Mouse (Mus musculus): Measurements from ENCODE around the gene Tex19.2. TPM values are rescaled to one million over a fixed set of nuclear protein-coding genes. Genes with fewer than 3 reads are reported as not detected.
A peak's percentile ranks its signal among the peaks of the same experiment; 100 is the strongest.

The Tex19.2 gene
- polyA plus RNA-seq, 1 experiment from 2014 or later: 0.05 TPM

- Histone ChIP-seq H3K27ac (ENCODE audit: low read length) (no peak overlapping the region), H3K4me2 (ENCODE audit: low read depth, low read length) (no peak overlapping the region), H3K36me3 (ENCODE audit: control insufficient read depth, insufficient read depth) (no peaks in the 10 kb centered on the region), H3K27me3 (ENCODE audit: control insufficient read depth, insufficient read depth, low read depth, low read length) (no peaks in the 10 kb centered on the region), H3K9me3 (replicated peaks; ENCODE audit: control insufficient read depth, low read length) (no peaks in the 10 kb centered on the region), H3K4me3 (ENCODE audit: low read depth, low read length) (no peak overlapping the region), H3K4me1 (ENCODE audit: control insufficient read depth, low read depth, low read length) (peaks cover 3% of the 10 kb centered on the region), H3K9ac (ENCODE audit: low read depth, low read length) (no peak overlapping the region)
- WGBS (ENCODE audit: insufficient replicate concordance): 33% methylated on average over 7 of the region's 7 CpGs
- no peak for ATAC-seq (ENCODE audit: low read depth)
Observed at GRCm38 (mm10) chr11:121100692-121101091, 17.8 kb downstream of the Tex19.2 start.

DNA sequence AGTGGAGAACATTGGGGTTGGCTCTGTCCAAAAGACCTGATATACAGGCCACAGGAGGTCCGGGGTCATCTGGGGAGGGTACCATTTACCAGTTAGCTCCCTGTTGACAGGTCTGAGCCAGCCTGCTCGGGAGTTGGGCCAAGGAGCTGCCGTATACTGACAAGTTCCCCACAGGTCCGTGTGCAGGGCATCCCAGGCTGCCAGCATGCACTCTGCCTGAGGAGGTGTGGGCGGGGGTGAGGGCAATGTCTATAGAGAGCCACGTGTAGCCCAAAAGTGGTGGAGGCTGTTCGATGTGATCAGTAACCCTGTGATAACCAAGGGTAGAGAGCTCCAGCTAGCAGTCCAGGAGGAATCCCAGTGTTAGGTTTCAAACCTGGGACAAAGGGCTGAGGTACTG is 18.7 kb downstream of the Tex19.2 start:
- ATAC-seq (ENCODE audit: low read depth): no peak
- WGBS (ENCODE audit: insufficient replicate concordance): 42% methylated on average over 7 of the region's 7 CpGs
- H3K4me2 ChIP-seq (ENCODE audit: low read depth, low read length): no peak overlapping the region

DNA sequence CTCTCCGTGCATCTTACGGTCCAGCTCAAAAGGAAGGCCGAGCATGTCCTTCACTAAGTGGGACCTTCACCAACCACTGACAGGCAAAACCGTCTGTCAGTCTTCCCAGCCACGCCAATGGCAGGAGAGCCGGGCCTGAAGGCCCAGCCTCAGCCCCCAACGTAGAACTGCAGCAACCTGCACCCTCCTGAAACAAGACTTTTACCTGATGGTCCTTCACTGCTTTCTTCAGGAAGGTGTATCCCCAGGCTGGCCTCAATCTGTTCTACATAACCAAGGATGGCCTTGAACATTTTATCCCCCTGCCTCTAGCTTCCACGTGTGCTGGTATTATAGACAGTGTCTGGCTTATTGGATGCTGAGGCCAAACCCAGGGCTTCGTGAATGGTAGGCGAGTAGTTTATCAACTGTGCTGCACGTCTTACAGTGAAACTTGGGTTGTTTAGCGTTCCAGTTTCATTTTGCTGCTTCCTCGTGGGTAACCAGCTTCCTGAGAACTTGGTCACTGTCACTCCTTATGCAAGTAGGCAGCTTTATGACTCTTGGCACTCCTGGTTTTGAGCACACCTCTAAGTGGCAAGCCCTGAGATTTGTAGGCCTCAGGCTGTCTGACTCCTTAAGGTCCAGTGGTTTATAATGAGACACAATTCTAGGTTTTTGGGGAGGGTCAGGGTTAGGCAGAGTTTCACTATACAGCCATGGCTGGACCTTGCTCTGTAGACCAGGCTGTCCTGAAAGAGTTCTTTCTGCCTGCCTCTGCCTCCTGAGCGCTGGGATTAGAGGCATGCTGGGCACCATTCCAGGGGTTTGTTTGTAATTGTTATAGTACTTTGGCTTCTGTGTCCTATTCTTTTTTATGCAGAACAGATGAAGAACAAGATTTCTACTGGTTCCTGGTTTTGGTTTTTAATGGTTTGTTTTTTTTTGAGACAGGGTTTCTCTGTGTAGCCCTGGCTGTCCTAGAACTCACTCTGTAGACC is 25.6 kb downstream of the Tex19.2 start:
- no peaks in the 10 kb centered on the region for H3K27me3 ChIP-seq (ENCODE audit: control insufficient read depth, insufficient read depth, low read depth, low read length)
- no peaks in the 10 kb centered on the region for H3K4me1 ChIP-seq (ENCODE audit: control insufficient read depth, low read depth, low read length)
- H3K4me3 ChIP-seq (ENCODE audit: low read depth, low read length): no peak overlapping the region
- H3K9ac ChIP-seq (ENCODE audit: low read depth, low read length): no peak overlapping the region
- 62% methylated on average over 14 of the region's 14 CpGs for WGBS (ENCODE audit: insufficient replicate concordance)
- no peak overlapping the region for H3K4me2 ChIP-seq (ENCODE audit: low read depth, low read length)
- H3K9me3 ChIP-seq (replicated peaks; ENCODE audit: control insufficient read depth, low read length): no peaks in the 10 kb centered on the region
- no peak overlapping the region for H3K27ac ChIP-seq (ENCODE audit: low read length)
- H3K36me3 ChIP-seq (ENCODE audit: control insufficient read depth, insufficient read depth): no peaks in the 10 kb centered on the region
- ATAC-seq (ENCODE audit: low read depth): no peak

More for the DNA sequence above, 18.7 kb downstream of the Tex19.2 start:
- H3K27ac ChIP-seq (ENCODE audit: low read length): no peak overlapping the region
- H3K36me3 ChIP-seq (ENCODE audit: control insufficient read depth, insufficient read depth): no peaks in the 10 kb centered on the region
- no peak overlapping the region for H3K4me3 ChIP-seq (ENCODE audit: low read depth, low read length)
- H3K4me1 ChIP-seq (ENCODE audit: control insufficient read depth, low read depth, low read length): peaks cover 3% of the 10 kb centered on the region
- H3K9me3 ChIP-seq (replicated peaks; ENCODE audit: control insufficient read depth, low read length): no peaks in the 10 kb centered on the region
- no peak overlapping the region for H3K9ac ChIP-seq (ENCODE audit: low read depth, low read length)
- H3K27me3 ChIP-seq (ENCODE audit: control insufficient read depth, insufficient read depth, low read depth, low read length): no peaks in the 10 kb centered on the region

DNA sequence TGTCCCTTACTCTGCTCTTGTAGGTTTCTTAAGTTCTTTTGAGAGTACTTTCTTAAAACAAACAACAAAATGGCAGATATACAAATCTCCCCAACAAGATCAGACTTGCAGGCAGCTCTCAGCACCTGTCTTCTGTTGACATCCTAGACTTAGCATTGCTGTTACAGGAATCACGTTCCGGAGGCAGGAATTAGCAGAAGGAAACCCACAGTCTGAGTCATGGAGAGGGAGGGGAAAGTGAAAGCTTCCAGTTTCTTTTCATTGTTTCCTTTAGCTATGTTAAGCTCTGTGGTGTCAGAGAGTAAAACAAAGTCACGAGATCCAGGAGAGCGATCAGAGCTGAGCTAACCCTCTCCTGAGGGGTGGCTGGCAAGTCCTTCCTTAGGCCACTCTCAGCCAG is 27.5 kb downstream of the Tex19.2 start:
- H3K4me2 ChIP-seq (ENCODE audit: low read depth, low read length): no peak overlapping the region
- H3K27me3 ChIP-seq (ENCODE audit: control insufficient read depth, insufficient read depth, low read depth, low read length): no peaks in the 10 kb centered on the region
- no peak overlapping the region for H3K4me3 ChIP-seq (ENCODE audit: low read depth, low read length)
- 42% methylated on average over 4 of the region's 4 CpGs for WGBS (ENCODE audit: insufficient replicate concordance)
- ATAC-seq (ENCODE audit: low read depth): no peak
- no peaks in the 10 kb centered on the region; the same call in 1 of the 2 replicates for H3K4me1 ChIP-seq (ENCODE audit: control insufficient read depth, low read depth, low read length)
- no peak overlapping the region for H3K27ac ChIP-seq (ENCODE audit: low read length)
- no peak overlapping the region for H3K9ac ChIP-seq (ENCODE audit: low read depth, low read length)
- H3K9me3 ChIP-seq (replicated peaks; ENCODE audit: control insufficient read depth, low read length): no peaks in the 10 kb centered on the region
- H3K36me3 ChIP-seq (ENCODE audit: control insufficient read depth, insufficient read depth): no peaks in the 10 kb centered on the region

- Histone ChIP-seq H3K27ac (ENCODE audit: low read length) (no peak overlapping the region), H3K4me2 (ENCODE audit: low read depth, low read length) (no peak overlapping the region), H3K27me3 (ENCODE audit: control insufficient read depth, insufficient read depth, low read depth, low read length) (no peaks in the 10 kb centered on the region), H3K9me3 (replicated peaks; ENCODE audit: control insufficient read depth, low read length) (no peaks in the 10 kb centered on the region), H3K9ac (ENCODE audit: low read depth, low read length) (no peak overlapping the region), H3K4me3 (ENCODE audit: low read depth, low read length) (no peak overlapping the region), H3K36me3 (ENCODE audit: control insufficient read depth, insufficient read depth) (no peaks in the 10 kb centered on the region), H3K4me1 (ENCODE audit: control insufficient read depth, low read depth, low read length) (no peaks in the 10 kb centered on the region; the same call in 1 of the 2 replicates)
- no peak for ATAC-seq (ENCODE audit: low read depth)
- WGBS (ENCODE audit: insufficient replicate concordance): 63% methylated on average over 2 of the region's 2 CpGs
Observed at GRCm38 (mm10) chr11:121089756-121090546, 28.5 kb downstream of the Tex19.2 start.

DNA sequence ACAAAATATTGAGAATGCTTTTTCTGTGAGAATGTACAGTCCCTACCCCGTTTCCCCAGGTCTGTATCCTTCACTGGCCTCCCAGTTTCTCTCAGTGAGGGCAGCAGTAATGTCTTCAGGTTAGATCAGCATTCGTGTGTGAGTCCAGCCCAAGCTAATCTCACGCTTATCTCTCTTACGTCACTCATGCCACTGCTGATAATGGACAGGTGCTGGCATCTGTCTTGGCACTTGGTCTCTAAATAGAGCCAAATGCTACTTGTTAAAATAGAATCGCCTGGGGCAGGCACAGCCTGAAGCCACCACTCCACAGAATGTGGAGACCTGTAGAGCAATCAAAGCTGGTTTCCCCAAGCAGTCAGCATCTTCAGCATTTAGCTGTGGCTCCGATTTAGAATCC is 29.5 kb downstream of the Tex19.2 start:
- Histone ChIP-seq H3K36me3 (ENCODE audit: control insufficient read depth, insufficient read depth) (no peaks in the 10 kb centered on the region), H3K4me1 (ENCODE audit: control insufficient read depth, low read depth, low read length) (no peaks in the 10 kb centered on the region; the same call in 1 of the 2 replicates), H3K27me3 (ENCODE audit: control insufficient read depth, insufficient read depth, low read depth, low read length) (no peaks in the 10 kb centered on the region), H3K4me2 (ENCODE audit: low read depth, low read length) (no peak overlapping the region), H3K9me3 (replicated peaks; ENCODE audit: control insufficient read depth, low read length) (no peaks in the 10 kb centered on the region), H3K9ac (ENCODE audit: low read depth, low read length) (no peak overlapping the region), H3K27ac (ENCODE audit: low read length) (no peak overlapping the region), H3K4me3 (ENCODE audit: low read depth, low read length) (no peak overlapping the region)
- WGBS (ENCODE audit: insufficient replicate concordance): 51% methylated on average over 6 of the region's 6 CpGs
- no peak for ATAC-seq (ENCODE audit: low read depth)

- 20% methylated on average over 4 of the region's 4 CpGs for WGBS (ENCODE audit: insufficient replicate concordance)
- peak; percentile 81 for ATAC-seq (ENCODE audit: low read depth)
- Histone ChIP-seq H3K27me3 (ENCODE audit: control insufficient read depth, insufficient read depth, low read depth, low read length) (no peaks in the 10 kb centered on the region), H3K4me2 (ENCODE audit: low read depth, low read length) (peak overlapping the region; percentile 12; the same call in 1 of the 2 replicates), H3K4me3 (ENCODE audit: low read depth, low read length) (peak overlapping the region; percentile 22), H3K9ac (ENCODE audit: low read depth, low read length) (peak overlapping the region; percentile 32; the same call in 1 of the 2 replicates), H3K9me3 (replicated peaks; ENCODE audit: control insufficient read depth, low read length) (no peaks in the 10 kb centered on the region), H3K27ac (ENCODE audit: low read length) (peak overlapping the region; percentile 60), H3K4me1 (ENCODE audit: control insufficient read depth, low read depth, low read length) (peaks cover 2% of the 10 kb centered on the region; the same call in 1 of the 2 replicates), H3K36me3 (ENCODE audit: control insufficient read depth, insufficient read depth) (no peaks in the 10 kb centered on the region)
Observed at GRCm38 (mm10) chr11:121086296-121086695, 32.2 kb downstream of the Tex19.2 start.

DNA sequence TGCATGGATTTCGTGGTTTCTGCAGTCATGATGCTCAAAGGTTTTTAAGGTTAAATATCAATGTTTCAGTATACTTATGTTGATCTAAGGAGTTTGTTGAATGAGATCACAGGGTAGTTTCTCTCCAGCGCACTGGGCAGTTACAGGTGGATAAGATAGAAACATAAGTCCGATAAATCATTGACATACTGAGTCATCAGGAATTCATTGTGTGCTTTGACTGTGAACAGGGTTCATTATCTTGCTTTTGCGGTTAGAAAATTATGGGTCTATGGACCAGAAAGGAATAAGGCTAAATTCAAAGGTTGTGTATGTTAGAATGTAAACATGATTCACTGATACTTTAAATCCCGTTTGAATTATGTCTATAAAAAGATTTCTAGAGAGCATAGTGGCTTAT is 33.3 kb downstream of the Tex19.2 start:
- Histone ChIP-seq H3K4me1 (ENCODE audit: control insufficient read depth, low read depth, low read length) (peaks cover 2% of the 10 kb centered on the region; the same call in 1 of the 2 replicates), H3K27me3 (ENCODE audit: control insufficient read depth, insufficient read depth, low read depth, low read length) (no peaks in the 10 kb centered on the region), H3K9ac (ENCODE audit: low read depth, low read length) (no peak overlapping the region), H3K36me3 (ENCODE audit: control insufficient read depth, insufficient read depth) (no peaks in the 10 kb centered on the region), H3K9me3 (replicated peaks; ENCODE audit: control insufficient read depth, low read length) (no peaks in the 10 kb centered on the region), H3K4me2 (ENCODE audit: low read depth, low read length) (peak overlapping the region; percentile 18), H3K27ac (ENCODE audit: low read length) (0 out of 2 replicates have a peak overlapping the region, but pooled peaks have one; percentile 9), H3K4me3 (ENCODE audit: low read depth, low read length) (no peak overlapping the region)
- 52% methylated on average over 5 of the region's 5 CpGs for WGBS (ENCODE audit: insufficient replicate concordance)
- no peak for ATAC-seq (ENCODE audit: low read depth)

Data from liver, embryonic 16.5 days (tissue).